Mouse (Mus musculus) retina, postnatal 1 day (tissue): ENCODE measurements around the gene Car5a.
A peak's percentile ranks its signal among the peaks of the same experiment; 100 is the strongest.

ENCODE experiments used
- DNase-seq: peaks from one replicate; pipeline ENCODE4 v3.0.0-alpha.2; 2012

The Car5a gene

GRCm38 (mm10) chr8:121877828-121878480 lies 66.8 kb downstream of the Car5a start:
- no peak for DNase-seq

GRCm38 (mm10) chr8:121877212-121877611 lies 67.5 kb downstream of the Car5a start:
- DNase-seq: no peak

GRCm38 (mm10) chr8:121875517-121875916 lies 69.2 kb downstream of the Car5a start:
- DNase-seq: no peak

- DNase-seq: no peak
Observed at GRCm38 (mm10) chr8:121875045-121875444, 69.7 kb downstream of the Car5a start.

- DNase-seq: no peak
Observed at GRCm38 (mm10) chr8:121874031-121874430, 70.7 kb downstream of the Car5a start.

GRCm38 (mm10) chr8:121871833-121872440 lies 72.8 kb downstream of the Car5a start:
- DNase-seq: peak; percentile 59

- no peak for DNase-seq
Observed at GRCm38 (mm10) chr8:121870190-121870589, 74.5 kb downstream of the Car5a start.

- peak; percentile 87 for DNase-seq
Observed at GRCm38 (mm10) chr8:121868896-121869295, 75.8 kb downstream of the Car5a start.

- DNase-seq: no peak
Observed at GRCm38 (mm10) chr8:121868196-121868595, 76.5 kb downstream of the Car5a start.
